Mouse (Mus musculus): ENCODE measurements around the gene Ppp1r3f.

Ppp1r3f gene

DNA sequence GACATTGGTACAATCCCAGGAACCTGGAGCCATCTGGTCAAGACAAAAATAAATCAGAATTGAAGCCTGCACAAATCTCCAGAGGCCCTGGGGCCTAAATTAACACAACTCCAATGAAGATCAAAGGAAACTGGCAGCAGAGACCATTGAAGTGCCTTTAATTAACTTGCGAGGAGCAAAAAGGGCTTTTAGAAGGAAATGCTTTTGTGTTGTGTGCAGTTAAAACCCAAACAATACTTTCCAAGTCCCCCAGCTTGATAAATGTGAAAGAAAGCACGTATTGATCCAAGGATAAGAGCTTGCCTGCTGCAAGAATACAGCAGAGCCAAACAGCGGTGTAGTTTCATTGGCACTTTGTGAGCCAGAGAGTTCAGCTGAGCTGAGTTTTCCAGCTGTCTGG lies 49.1 kb downstream of the Ppp1r3f start:
- DNase-seq: no peak
